Mouse (Mus musculus) C2C12 (cell line): ENCODE measurements around the gene Slc46a3.

Source experiments
- CTCF ChIP-seq: IDR thresholded peaks from one replicate; pipeline ENCODE4 v1.5.1; 2011; ENCODE audit not compliant: control insufficient read depth, insufficient read depth, insufficient read length
- USF1 ChIP-seq: IDR thresholded peaks from one replicate; pipeline ENCODE4 v1.6.1; 2011; ENCODE audit warnings: low read depth, mild to moderate bottlenecking, control low read depth, moderate library complexity

GRCm38 (mm10) chr5:147871091-147871820 is 23.4 kb downstream of the Slc46a3 start:
- no peak for TF ChIP-seq CTCF
- no peak for TF ChIP-seq USF1
